ENCODE assay signal across 16 mouse cellular contexts in genomic region chr13:113851602-113852375, GRCm38 (mm10). TPM values are rescaled to one million over a fixed set of nuclear protein-coding genes. Genes with fewer than 3 reads are reported as not detected.
A peak's percentile ranks its signal among the peaks of the same experiment; 100 is the strongest.
DNase-seq lines count a peak whose midpoint lies in the region; ATAC-seq and TF ChIP-seq lines count a peak whose summit lies in the region.
"Had no signal": no experiment of that assay in that cellular context is flagged by ENCODE, and none has a peak within 500 bp of the region (broad histone marks: within the 10 kb centered on the region; RNA-seq: fewer than 3 reads in every experiment).

No protein-coding gene starts in this region.

- TF ChIP-seq CTCF in lung, embryonic 14.5 days (IDR thresholded peaks at IDR 0.05; ENCODE audit: low read depth): no peak
- no peak for TF ChIP-seq CTCF in MEL (IDR thresholded peaks at IDR 0.05 in 2 of 3, conservative IDR thresholded peaks at IDR 0.05 in 1 of 3; ENCODE audit: control insufficient read depth in 1 of 3, insufficient read depth in 1 of 3, low read depth in 2 of 3, low read length in 3 of 3, poor library complexity in 1 of 3, severe bottlenecking in 1 of 3)
- TF ChIP-seq CTCF in liver, embryonic 14.5 days (IDR thresholded peaks at IDR 0.05; ENCODE audit: low read depth): no peak

- ATAC-seq in heart, embryonic 13.5 days (ENCODE audit: extremely low read depth, insufficient number of reproducible peaks, low FRiP score, low TSS enrichment): no peak
- ATAC-seq in heart, embryonic 11.5 days (replicated peaks; ENCODE audit: insufficient number of reproducible peaks, low FRiP score, low TSS enrichment): no peak
- ATAC-seq in lung, embryonic 14.5 days (ENCODE audit: insufficient read depth): peak; percentile 72; the same call in 1 of the 2 replicates
- ATAC-seq in liver, embryonic 14.5 days (ENCODE audit: insufficient read depth): 0 out of 2 replicates have a peak, but pooled peaks have one; percentile 10
- ATAC-seq: forebrain, postnatal 0 days had no signal

- WGBS in heart, embryonic 13.5 days: 78% methylated on average over 13 of the region's 13 CpGs
- WGBS in heart, embryonic 11.5 days (ENCODE audit: insufficient replicate concordance): 86% methylated on average over 13 of the region's 13 CpGs
- 68% methylated on average over 13 of the region's 13 CpGs for WGBS in lung, embryonic 14.5 days
- WGBS in liver, embryonic 14.5 days (ENCODE audit: insufficient replicate concordance): 62% methylated on average over 13 of the region's 13 CpGs

- TF ChIP-seq EP300 in MEL (IDR thresholded peaks at IDR 0.05; ENCODE audit: low read depth in 1 of 2, low read length in 2 of 2): no peak
- TF ChIP-seq EP300 in liver, embryonic 14.5 days (IDR thresholded peaks at IDR 0.05; ENCODE audit: low read depth): no peak

- peaks cover 7% of the 10 kb centered on the region; the same call in 1 of the 2 replicates for H3K36me3 ChIP-seq in heart, embryonic 13.5 days
- H3K36me3 ChIP-seq in heart, embryonic 11.5 days (ENCODE audit: control insufficient read depth, insufficient read depth, low read length): no peaks in the 10 kb centered on the region
- H3K36me3 ChIP-seq in lung, embryonic 14.5 days (ENCODE audit: insufficient read depth): no peaks in the 10 kb centered on the region
- peaks cover 0 to 56% of the 10 kb centered on the region in 2 experiments; a peak in 2 of 4 replicates for H3K36me3 ChIP-seq in MEL (ENCODE audit: control insufficient read depth in 1 of 2, insufficient read depth in 2 of 2, low read length in 2 of 2)
- no peaks in the 10 kb centered on the region for H3K36me3 ChIP-seq in liver, embryonic 14.5 days (replicated peaks; ENCODE audit: control insufficient read depth, insufficient read depth, low read depth)
- H3K36me3 ChIP-seq: neural tube, embryonic 13.5 days had no signal

- no peak for TF ChIP-seq POLR2A in MEL (IDR thresholded peaks at IDR 0.05; ENCODE audit: control insufficient read depth in 1 of 2, insufficient read depth in 1 of 2, low read depth in 1 of 2, low read length in 2 of 2, poor library complexity in 1 of 2)

- TF ChIP-seq RAD21 in MEL (IDR thresholded peaks at IDR 0.05; ENCODE audit: low read depth, low read length): no peak

- no peaks in the 10 kb centered on the region for H3K27me3 ChIP-seq in heart, embryonic 13.5 days (replicated peaks)
- no peaks in the 10 kb centered on the region for H3K27me3 ChIP-seq in heart, embryonic 11.5 days (ENCODE audit: control insufficient read depth, insufficient read depth, low read length)
- H3K27me3 ChIP-seq in lung, embryonic 14.5 days (ENCODE audit: insufficient read depth, low read length): no peaks in the 10 kb centered on the region
- H3K27me3 ChIP-seq in MEL (ENCODE audit: control insufficient read depth in 1 of 2, insufficient read depth in 2 of 2, low read length in 2 of 2): no peaks in the 10 kb centered on the region
- H3K27me3 ChIP-seq in liver, embryonic 14.5 days (ENCODE audit: control insufficient read depth, insufficient read depth, low read length): no peaks in the 10 kb centered on the region
- H3K27me3 ChIP-seq: hindbrain, embryonic 12.5 days; neural tube, embryonic 13.5 days had no signal

- peak; percentile 48 for DNase-seq in lung, embryonic 14.5 days
- DNase-seq in lung, adult 18-20 months: no peak
- DNase-seq in MEL (ENCODE audit: low read depth, low spot score): peak; percentile 76
- no peak for DNase-seq in liver, embryonic 14.5 days (ENCODE audit: low read depth in 3 of 3, low spot score in 3 of 3)
- no peak for DNase-seq in cerebellum, adult 9-11 months
- no peak for DNase-seq in yolk sac, embryonic 10.5 days (ENCODE audit: low spot score)
- DNase-seq: adrenal gland, adult 2 months; cerebellum, adult 2 months; forebrain, postnatal 0 days; gastrocnemius, postnatal 10 days; thymus, adult 2 months had no signal

- no peak overlapping the region for H3K9ac ChIP-seq in heart, embryonic 13.5 days
- H3K9ac ChIP-seq in heart, embryonic 11.5 days (ENCODE audit: low read depth, low read length): no peak overlapping the region
- H3K9ac ChIP-seq in lung, embryonic 14.5 days: no peak overlapping the region
- peak overlapping the region; percentile 55 for H3K9ac ChIP-seq in MEL (ENCODE audit: control insufficient read depth, low read depth, low read length, poor library complexity, severe bottlenecking)
- H3K9ac ChIP-seq in liver, embryonic 14.5 days (replicated peaks): 0 out of 2 replicates have a peak overlapping the region, but pooled peaks have one; percentile 6
- H3K9ac ChIP-seq: forebrain, postnatal 0 days; hindbrain, embryonic 12.5 days; neural tube, embryonic 13.5 days had no signal

- no peak overlapping the region for H3K4me2 ChIP-seq in heart, embryonic 13.5 days
- no peak overlapping the region for H3K4me2 ChIP-seq in heart, embryonic 11.5 days
- no peak overlapping the region for H3K4me2 ChIP-seq in lung, embryonic 14.5 days
- H3K4me2 ChIP-seq in liver, embryonic 14.5 days (ENCODE audit: low read depth): peak overlapping the region; percentile 45
- H3K4me2 ChIP-seq: hindbrain, embryonic 12.5 days; neural tube, embryonic 13.5 days had no signal

- no peaks in the 10 kb centered on the region; the same call in none of the 2 replicates for H3K79me2 ChIP-seq in MEL (ENCODE audit: control insufficient read depth, insufficient read depth, low read length, poor library complexity)

- peak overlapping the region; percentile 45; the same call in 1 of the 2 replicates for H3K27ac ChIP-seq in heart, embryonic 13.5 days (replicated peaks)
- H3K27ac ChIP-seq in heart, embryonic 11.5 days (ENCODE audit: low read depth, low read length): no peak overlapping the region; the same call in 1 of the 2 replicates
- no peak overlapping the region; the same call in 1 of the 2 replicates for H3K27ac ChIP-seq in lung, embryonic 14.5 days (ENCODE audit: low read depth)
- H3K27ac ChIP-seq in MEL (ENCODE audit: control insufficient read depth, low read depth, low read length): peak overlapping the region; percentile 81
- H3K27ac ChIP-seq in liver, embryonic 14.5 days: peak overlapping the region; percentile 13; the same call in 1 of the 2 replicates
- H3K27ac ChIP-seq: hindbrain, embryonic 12.5 days; neural tube, embryonic 13.5 days had no signal

- H3K4me3 ChIP-seq in heart, embryonic 13.5 days: no peak overlapping the region
- no peak overlapping the region for H3K4me3 ChIP-seq in heart, embryonic 11.5 days (ENCODE audit: low read depth, low read length)
- H3K4me3 ChIP-seq in lung, embryonic 14.5 days (ENCODE audit: low read depth, low read length): no peak overlapping the region
- H3K4me3 ChIP-seq in MEL (ENCODE audit: control insufficient read depth in 1 of 2, insufficient read depth in 1 of 2, low read depth in 2 of 2, low read length in 2 of 2): peak overlapping the region; percentile 54 to 57
- 0 out of 4 replicates have a peak overlapping the region, but pooled peaks of 1 of the 2 experiments have one; percentile 4 for H3K4me3 ChIP-seq in liver, embryonic 14.5 days (ENCODE audit: insufficient read depth in 1 of 2, low read depth in 2 of 2, low read length in 2 of 2)
- H3K4me3 ChIP-seq: hindbrain, embryonic 12.5 days; neural tube, embryonic 13.5 days had no signal

- H3K4me1 ChIP-seq in heart, embryonic 13.5 days: peaks cover 52% of the 10 kb centered on the region
- peaks cover 24% of the 10 kb centered on the region for H3K4me1 ChIP-seq in heart, embryonic 11.5 days (ENCODE audit: control insufficient read depth, insufficient read depth, low read length)
- peaks cover 3% of the 10 kb centered on the region; the same call in 1 of the 2 replicates for H3K4me1 ChIP-seq in lung, embryonic 14.5 days (ENCODE audit: insufficient read depth)
- peaks cover 40 to 51% of the 10 kb centered on the region in 2 experiments for H3K4me1 ChIP-seq in MEL (ENCODE audit: control insufficient read depth in 1 of 2, insufficient read depth in 2 of 2, low read length in 2 of 2)
- H3K4me1 ChIP-seq in liver, embryonic 14.5 days (replicated peaks; ENCODE audit: control insufficient read depth in 2 of 2, insufficient read depth in 2 of 2, low read length in 1 of 2): peaks cover 58 to 62% of the 10 kb centered on the region in 2 experiments

- no peaks in the 10 kb centered on the region for H3K9me3 ChIP-seq in heart, embryonic 13.5 days
- H3K9me3 ChIP-seq in heart, embryonic 11.5 days (replicated peaks; ENCODE audit: control insufficient read depth, low read length): no peaks in the 10 kb centered on the region
- no peaks in the 10 kb centered on the region; the same call in 1 of the 2 replicates for H3K9me3 ChIP-seq in lung, embryonic 14.5 days (ENCODE audit: low read depth, low read length)
- H3K9me3 ChIP-seq in MEL (replicated peaks; ENCODE audit: insufficient read depth, low read length): no peaks in the 10 kb centered on the region
- no peaks in the 10 kb centered on the region for H3K9me3 ChIP-seq in liver, embryonic 14.5 days (ENCODE audit: control insufficient read depth, low read length)
- H3K9me3 ChIP-seq: G1E; hindbrain, embryonic 12.5 days; neural tube, embryonic 13.5 days had no signal

TF ChIP-seq in MEL, 35 proteins besides CTCF, POLR2A, EP300 and RAD21 (continues in another document):
- TF ChIP-seq MEF2A (IDR thresholded peaks at IDR 0.05; ENCODE audit: extremely low read depth, insufficient replicate concordance, low read depth, low read length, poor library complexity, severe bottlenecking): no peak
- TF ChIP-seq MXI1 (IDR thresholded peaks at IDR 0.05; ENCODE audit: low read depth, low read length): peak; percentile 0; the same call in 1 of the 2 replicates
- no peak for TF ChIP-seq MAX (IDR thresholded peaks at IDR 0.05; ENCODE audit: low read length)
- TF ChIP-seq MAZ (IDR thresholded peaks at IDR 0.05; ENCODE audit: low read depth, low read length): no peak
- no peak for TF ChIP-seq MAFK (IDR thresholded peaks at IDR 0.05; ENCODE audit: borderline replicate concordance, low read depth, low read length)
- TF ChIP-seq SIN3A (IDR thresholded peaks at IDR 0.05; ENCODE audit: low read length): no peak
- TF ChIP-seq NELFE (IDR thresholded peaks at IDR 0.05; ENCODE audit: low read depth, low read length): peak; percentile 11; the same call in 1 of the 2 replicates
- no peak for TF ChIP-seq MYC (IDR thresholded peaks at IDR 0.05; ENCODE audit: low read depth, low read length)
- TF ChIP-seq ZC3H11A (IDR thresholded peaks at IDR 0.05; ENCODE audit: low read depth, low read length): no peak
- no peak for TF ChIP-seq NRF1 (IDR thresholded peaks at IDR 0.05; ENCODE audit: insufficient read depth, low read depth, low read length, poor library complexity, severe bottlenecking)

RNA-seq across cellular contexts. Expression of gene Arl15, which starts 57.5 kb away (rescaled TPM):
- 6.1 and 6.8 TPM in 2 replicates for polyA plus RNA-seq in heart, embryonic 13.5 days (2015; fragmentation: Nextera tagmentation; extraction: Ambion mirVana)
- 9.4 and 10.1 TPM in 2 replicates for polyA plus RNA-seq in heart, embryonic 11.5 days (2014; fragmentation: Nextera tagmentation; extraction: Ambion mirVana)
- 8.6 and 11.8 TPM in 2 replicates for polyA plus RNA-seq in lung, embryonic 14.5 days (2014; fragmentation: Nextera tagmentation; extraction: Ambion mirVana)
- total RNA-seq in MEL (2012; rRNA removed): 3.6 and 4.2 TPM in 2 replicates
- 1 to 10 TPM in 1 of 2 experiments, not detected in 1; 5.8 TPM for polyA plus RNA-seq in MEL (2012; ENCODE audit: insufficient read depth in 1 of 2, insufficient read length in 2 of 2, low read depth in 1 of 2, low replicate concordance in 2 of 2, missing spikeins in 1 of 2)
- 1.9 and 2.0 TPM in 2 replicates for polyA plus RNA-seq in liver, embryonic 14.5 days (2012; rRNA removed)
- 2.6 and 3.0 TPM in 2 replicates for polyA plus RNA-seq in liver, embryonic 14.5 days (2014; fragmentation: Nextera tagmentation; extraction: Ambion mirVana)

Comparison
In these comparisons a context has a peak if more than half of its experiments do, and no peak if none do; other contexts are left out.
1. H3K27ac ChIP-seq: peak in heart, embryonic 13.5 days (single experiment), MEL (single experiment) and liver, embryonic 14.5 days (single experiment); none in heart, embryonic 11.5 days (single experiment) and lung, embryonic 14.5 days (single experiment).
2. DNase-seq: peak in lung, embryonic 14.5 days (single experiment) and MEL (single experiment); none in lung, adult 18-20 months (0 of 2), liver, embryonic 14.5 days (0 of 3), cerebellum, adult 9-11 months (single experiment) and yolk sac, embryonic 10.5 days (single experiment).
3. ATAC-seq: peak in lung, embryonic 14.5 days (single experiment) and liver, embryonic 14.5 days (single experiment); none in heart, embryonic 13.5 days (single experiment) and heart, embryonic 11.5 days (single experiment).
4. H3K4me3 ChIP-seq: peak in MEL (2 of 2); none in heart, embryonic 13.5 days (single experiment), heart, embryonic 11.5 days (single experiment) and lung, embryonic 14.5 days (single experiment).
5. H3K9ac ChIP-seq: peak in MEL (single experiment) and liver, embryonic 14.5 days (single experiment); none in heart, embryonic 13.5 days (single experiment), heart, embryonic 11.5 days (single experiment) and lung, embryonic 14.5 days (single experiment).